ENCODE assay signal across 8 mouse cellular contexts in genomic region chr9:104379532-104380162, GRCm38 (mm10). TPM values are rescaled to one million over a fixed set of nuclear protein-coding genes. Genes with fewer than 3 reads are reported as not detected.
DNase-seq lines count a peak whose midpoint lies in the region; ATAC-seq and TF ChIP-seq lines count a peak whose summit lies in the region.
"Had no signal": no experiment of that assay in that cellular context is flagged by ENCODE, and none has a peak within 500 bp of the region (broad histone marks: within the 10 kb centered on the region; RNA-seq: fewer than 3 reads in every experiment).

No protein-coding gene starts in this region.

- DNase-seq in thymus, postnatal 0 days (ENCODE audit: low spot score): peak; percentile 44
- no peak for DNase-seq in thymus, postnatal 36 days
- peak; percentile 4 to 21 for DNase-seq in adrenal gland, postnatal 36 days
- peak; percentile 33 for DNase-seq in kidney, postnatal 14 days

- no peak overlapping the region for H3K27ac ChIP-seq in intestine, postnatal 0 days (ENCODE audit: low read depth, low read length)
- no peak overlapping the region for H3K27ac ChIP-seq in intestine, embryonic 16.5 days (ENCODE audit: low read length)
- no peak overlapping the region for H3K27ac ChIP-seq in forebrain, embryonic 12.5 days
- H3K27ac ChIP-seq: stomach, embryonic 15.5 days had no signal

- peak; percentile 71 for TF ChIP-seq CTCF in intestine, postnatal 0 days (IDR thresholded peaks at IDR 0.05; ENCODE audit: low read depth)

- H3K9me3 ChIP-seq in intestine, postnatal 0 days (ENCODE audit: control insufficient read depth): no peaks in the 10 kb centered on the region
- no peaks in the 10 kb centered on the region for H3K9me3 ChIP-seq in intestine, embryonic 16.5 days (ENCODE audit: control insufficient read depth, low read length)
- H3K9me3 ChIP-seq in forebrain, embryonic 12.5 days: no peaks in the 10 kb centered on the region
- H3K9me3 ChIP-seq: stomach, embryonic 15.5 days had no signal

- 54% methylated on average over 9 of the region's 9 CpGs for WGBS in intestine, postnatal 0 days
- 64% methylated on average over 9 of the region's 9 CpGs for WGBS in intestine, embryonic 16.5 days
- 69% methylated on average over 9 of the region's 9 CpGs for WGBS in forebrain, embryonic 12.5 days

- no peak overlapping the region for H3K4me2 ChIP-seq in intestine, postnatal 0 days (replicated peaks; ENCODE audit: low read depth)
- H3K4me2 ChIP-seq in intestine, embryonic 16.5 days (ENCODE audit: low read depth, low read length): no peak overlapping the region
- no peak overlapping the region for H3K4me2 ChIP-seq in forebrain, embryonic 12.5 days
- H3K4me2 ChIP-seq: stomach, embryonic 15.5 days had no signal

- no peak overlapping the region for H3K4me3 ChIP-seq in intestine, postnatal 0 days (ENCODE audit: low read depth, low read length)
- no peak overlapping the region for H3K4me3 ChIP-seq in intestine, embryonic 16.5 days (ENCODE audit: low read length)
- H3K4me3 ChIP-seq in forebrain, embryonic 12.5 days (replicated peaks): no peak overlapping the region
- H3K4me3 ChIP-seq: stomach, embryonic 15.5 days had no signal

- H3K36me3 ChIP-seq in intestine, postnatal 0 days (ENCODE audit: control insufficient read depth, insufficient read depth): no peaks in the 10 kb centered on the region
- no peaks in the 10 kb centered on the region for H3K36me3 ChIP-seq in intestine, embryonic 16.5 days (ENCODE audit: control insufficient read depth, insufficient read depth, low read length)
- H3K36me3 ChIP-seq in forebrain, embryonic 12.5 days (replicated peaks): no peaks in the 10 kb centered on the region
- H3K36me3 ChIP-seq: stomach, embryonic 15.5 days had no signal

- H3K9ac ChIP-seq in intestine, postnatal 0 days (ENCODE audit: low read depth, low read length): no peak overlapping the region
- H3K9ac ChIP-seq in intestine, embryonic 16.5 days (ENCODE audit: low read depth, low read length): no peak overlapping the region
- H3K9ac ChIP-seq in forebrain, embryonic 12.5 days: no peak overlapping the region
- H3K9ac ChIP-seq: stomach, embryonic 15.5 days had no signal

- no peak for ATAC-seq in intestine, postnatal 0 days
- no peak for ATAC-seq in intestine, embryonic 16.5 days
- no peak for ATAC-seq in forebrain, embryonic 12.5 days (ENCODE audit: low FRiP score)

- no peaks in the 10 kb centered on the region for H3K27me3 ChIP-seq in intestine, postnatal 0 days (replicated peaks; ENCODE audit: control insufficient read depth, insufficient read depth, low read length)
- H3K27me3 ChIP-seq in intestine, embryonic 16.5 days (replicated peaks; ENCODE audit: control insufficient read depth, insufficient read depth, low read length): no peaks in the 10 kb centered on the region
- H3K27me3 ChIP-seq in forebrain, embryonic 12.5 days: no peaks in the 10 kb centered on the region
- H3K27me3 ChIP-seq: stomach, embryonic 15.5 days had no signal

- no peaks in the 10 kb centered on the region for H3K4me1 ChIP-seq in intestine, postnatal 0 days (replicated peaks; ENCODE audit: control insufficient read depth, insufficient read depth, low read length)
- H3K4me1 ChIP-seq in intestine, embryonic 16.5 days (ENCODE audit: control insufficient read depth, insufficient read depth, low read length): no peaks in the 10 kb centered on the region
- no peaks in the 10 kb centered on the region for H3K4me1 ChIP-seq in forebrain, embryonic 12.5 days
- H3K4me1 ChIP-seq: stomach, embryonic 15.5 days had no signal

RNA-seq across cellular contexts. Expression of gene Acpp, which starts 42.1 kb away (rescaled TPM):
- 2.9 and 3.6 TPM in 2 replicates for polyA plus RNA-seq in intestine, postnatal 0 days (2015; fragmentation: Nextera tagmentation; extraction: Ambion mirVana)
- polyA plus RNA-seq in intestine, embryonic 16.5 days (2015; fragmentation: Nextera tagmentation; extraction: Ambion mirVana): 2.3 and 2.6 TPM in 2 replicates
- 5.7 and 6.3 TPM in 2 replicates for polyA plus RNA-seq in thymus, postnatal 0 days (2015; fragmentation: Nextera tagmentation; extraction: Ambion mirVana)
- total RNA-seq in adrenal gland, postnatal 36 days (2021): 10 to 100 TPM in 1 of 2 experiments, under 1 TPM in 1; 0.13 to 29.3 TPM
- polyA plus RNA-seq in forebrain, embryonic 12.5 days (2016; fragmentation: Nextera tagmentation; extraction: Ambion mirVana): 0.09 and 0.47 TPM in 2 replicates

Comparison
In these comparisons a context has a peak if more than half of its experiments do, and no peak if none do; other contexts are left out.
1. DNase-seq: peak in thymus, postnatal 0 days (single experiment), adrenal gland, postnatal 36 days (2 of 2) and kidney, postnatal 14 days (single experiment); none in thymus, postnatal 36 days (0 of 2).